Mouse (Mus musculus) left cerebral cortex, adult 8-10 months (tissue): ENCODE data around the gene Cox14. TPM values are rescaled to one million over a fixed set of nuclear protein-coding genes. Genes with fewer than 3 reads are reported as not detected.

Experiments
- DNase-seq, 2 experiments: peaks; one replicate each; pipeline ENCODE4 v3.0.0; 2022; ENCODE audit warnings: low spot score in 2 of 2
- total RNA-seq, 4 experiments: library from RNA; stranded (reverse); gene quantifications; 2 replicates each; pipeline ENCODE4 v1.2.4; 2022

Gene Cox14
- total RNA-seq, 4 experiments from 2014 or later, result 113 to 131 (median 118) TPM

- DNase-seq, result no peak
Observed at GRCm38 (mm10) chr15:99705440-99706048, 19.9 kb upstream of the Cox14 start, which contains the start of gene Gm17349. Gene Gm17349, minus strand, starts transcription at chr15:99705490.

GRCm38 (mm10) chr15:99708176-99708575 lies 17.2 kb upstream of the Cox14 start:
- no peak for DNase-seq

GRCm38 (mm10) chr15:99710221-99711190 lies 14.9 kb upstream of the Cox14 start:
- no peak for DNase-seq

DNA sequence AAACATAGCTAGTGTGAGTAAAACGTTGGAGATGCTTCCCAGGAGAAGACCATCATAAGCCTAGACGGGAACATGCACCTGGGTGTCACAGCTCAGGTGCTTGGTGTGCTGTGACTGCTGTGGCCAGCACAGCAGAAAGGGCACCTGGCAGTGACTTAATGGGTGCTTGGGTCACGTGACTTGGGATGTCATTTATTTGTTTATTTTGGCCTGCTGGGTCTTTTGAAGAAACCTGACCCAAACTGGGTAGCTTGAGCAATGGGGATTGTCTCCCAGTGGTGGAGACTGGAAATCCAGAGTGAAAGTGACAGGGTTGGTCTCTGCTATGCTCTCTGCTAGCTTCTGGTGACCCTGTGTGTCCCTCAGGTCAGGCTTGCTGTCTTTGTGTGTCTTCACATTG lies 13.9 kb upstream of the Cox14 start:
- DNase-seq, result no peak

GRCm38 (mm10) chr15:99712666-99713559 lies 12.5 kb upstream of the Cox14 start:
- no peak for DNase-seq

DNA sequence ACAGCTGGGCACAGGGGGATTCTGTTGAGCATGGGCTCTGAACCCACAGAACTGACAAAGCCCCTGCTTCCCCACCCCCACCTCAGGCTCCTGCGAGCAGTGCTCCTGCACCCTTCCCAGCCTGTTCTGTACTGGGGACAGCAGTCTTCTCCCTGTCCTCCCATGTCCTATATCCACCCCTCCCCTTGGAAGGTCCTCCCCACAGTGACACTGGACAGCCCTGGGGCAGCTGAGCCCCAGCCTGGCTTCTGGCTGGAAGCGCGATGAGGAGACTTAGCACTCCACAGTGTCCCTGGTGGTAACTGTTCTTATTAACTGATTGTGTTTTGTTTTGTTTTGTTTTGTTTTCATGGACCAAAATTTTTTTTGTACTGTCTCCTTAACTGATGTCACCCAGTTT lies 11.8 kb upstream of the Cox14 start:
- DNase-seq, result no peak

DNA sequence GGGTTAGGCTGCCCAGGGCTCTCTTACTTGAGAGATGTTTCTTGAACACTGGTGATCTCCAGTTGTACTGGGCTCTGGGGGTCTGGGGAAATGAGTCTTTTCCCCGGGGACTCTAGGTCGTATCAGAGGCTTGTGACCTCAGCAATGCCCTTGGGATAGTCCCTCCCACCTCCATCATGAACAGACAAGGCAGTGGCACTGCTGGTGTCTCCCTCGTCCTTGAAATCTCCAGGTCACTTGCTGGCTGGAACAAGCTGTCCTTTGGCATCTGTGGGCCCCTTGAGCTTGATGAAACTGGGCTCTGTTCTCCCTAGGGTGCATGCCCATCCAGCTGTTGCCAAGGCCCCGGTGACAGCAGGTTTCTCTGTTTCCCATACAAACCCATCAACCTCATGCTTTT lies 11.2 kb upstream of the Cox14 start:
- no peak for DNase-seq

- peak; percentile 69 to 87 for DNase-seq
Observed at GRCm38 (mm10) chr15:99714858-99715257, 10.6 kb upstream of the Cox14 start.

GRCm38 (mm10) chr15:99715361-99715865 lies 10.0 kb upstream of the Cox14 start:
- peak; percentile 57 to 75 for DNase-seq

DNA sequence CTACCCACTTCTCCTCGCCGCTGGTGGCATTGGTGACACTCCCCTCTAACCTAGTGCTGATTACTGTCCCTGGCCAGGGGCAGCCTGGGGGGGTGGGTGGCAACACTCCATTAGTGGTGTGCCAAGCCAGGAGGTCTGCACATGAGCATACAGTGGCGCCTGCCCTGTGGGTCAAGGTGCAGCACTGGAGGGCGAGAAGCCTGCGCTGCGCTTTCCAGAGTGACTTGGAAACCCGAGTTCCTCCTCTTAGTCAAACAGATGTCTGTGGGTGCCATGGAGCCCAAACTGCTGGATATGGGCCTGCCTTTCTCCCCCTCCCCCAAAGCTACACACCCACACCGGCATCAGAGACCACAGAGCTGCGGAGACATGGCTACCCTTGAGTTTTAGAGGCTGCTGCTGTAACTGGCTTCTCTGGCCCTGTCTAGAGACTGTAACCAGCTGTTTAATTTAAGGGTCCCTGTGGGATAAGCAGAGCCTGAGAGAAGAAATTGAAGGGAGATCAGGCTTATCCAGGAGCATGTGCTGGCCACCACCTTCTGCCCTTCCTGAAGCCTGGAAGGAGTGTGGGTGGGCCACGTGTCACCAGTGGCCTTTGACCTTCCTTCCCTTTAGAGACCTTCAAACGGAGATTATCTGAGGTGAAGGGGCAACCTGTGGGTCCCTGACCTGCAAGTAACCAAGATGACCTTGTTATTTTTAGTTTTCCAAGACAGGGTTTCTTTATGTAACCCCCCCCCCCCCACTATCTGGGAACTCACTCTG lies 9.3 kb upstream of the Cox14 start:
- DNase-seq, result no peak

DNA sequence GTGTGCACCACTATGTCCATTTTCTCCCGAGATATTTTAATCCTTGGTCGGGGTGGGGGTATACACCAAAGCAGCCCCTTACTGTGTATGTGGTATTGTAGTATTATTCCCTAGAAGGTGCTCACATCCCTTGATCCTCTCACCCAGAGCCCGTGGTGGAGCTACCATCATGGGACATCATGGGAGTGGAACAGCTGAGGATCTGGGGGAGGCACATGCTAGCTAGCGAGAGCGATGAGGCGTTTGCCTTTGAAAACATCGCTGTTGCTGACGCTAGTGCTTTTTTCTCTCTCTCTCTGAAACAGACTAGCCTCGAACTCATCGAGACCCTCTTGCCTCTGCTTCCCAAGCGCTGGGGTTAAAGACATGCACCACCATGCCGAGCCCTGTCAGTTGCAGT lies 8.6 kb upstream of the Cox14 start:
- no peak for DNase-seq

DNA sequence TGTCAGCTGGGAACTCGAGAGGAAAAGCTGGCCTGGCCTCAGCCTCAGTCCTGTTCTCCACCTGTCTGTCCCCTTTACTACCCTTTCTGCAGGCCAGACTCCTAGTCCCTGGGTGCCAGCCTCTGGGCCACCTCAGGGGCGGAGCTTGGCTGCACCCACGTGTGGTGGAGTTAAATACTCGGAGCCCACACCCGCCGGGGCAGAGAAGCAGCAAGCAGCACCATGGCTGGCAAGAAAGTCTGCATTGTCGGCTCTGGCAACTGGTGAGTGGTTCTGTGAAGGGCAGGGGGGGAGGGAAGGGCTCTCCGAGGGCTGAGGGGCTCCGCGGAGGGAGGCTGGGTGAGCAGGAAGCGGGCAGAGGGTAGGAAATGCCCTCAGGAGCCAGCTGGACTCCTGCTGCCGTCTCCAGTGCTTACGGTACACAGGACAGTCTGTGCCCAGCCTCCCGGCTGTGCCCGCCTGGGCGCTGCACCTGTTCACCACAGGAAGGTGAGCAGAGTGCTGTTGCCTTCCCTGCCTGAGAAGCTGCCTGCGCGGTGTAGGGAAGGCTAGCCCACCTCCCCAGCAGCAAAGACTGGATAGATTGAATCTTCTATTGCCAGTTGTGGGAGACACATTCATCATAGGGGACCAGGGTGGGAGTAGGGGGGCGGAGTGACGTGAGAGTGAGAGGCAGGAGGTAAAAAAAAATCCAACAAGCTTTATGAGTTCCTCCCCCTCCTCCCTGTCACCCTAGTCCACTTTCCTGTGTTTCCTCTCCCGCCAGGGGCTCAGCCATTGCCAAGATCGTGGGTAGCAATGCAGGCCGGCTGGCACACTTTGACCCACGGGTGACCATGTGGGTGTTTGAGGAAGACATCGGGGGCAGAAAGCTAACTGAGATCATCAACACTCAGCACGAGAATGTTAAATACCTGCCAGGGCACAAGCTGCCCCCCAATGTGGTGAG lies 7.8 kb upstream of the Cox14 start, which contains the start of gene Gpd1:
Gpd1 (plus strand) TSS at position 130 of the 949 bp plus-strand sequence.
- DNase-seq, result peak; percentile 56 to 80

DNA sequence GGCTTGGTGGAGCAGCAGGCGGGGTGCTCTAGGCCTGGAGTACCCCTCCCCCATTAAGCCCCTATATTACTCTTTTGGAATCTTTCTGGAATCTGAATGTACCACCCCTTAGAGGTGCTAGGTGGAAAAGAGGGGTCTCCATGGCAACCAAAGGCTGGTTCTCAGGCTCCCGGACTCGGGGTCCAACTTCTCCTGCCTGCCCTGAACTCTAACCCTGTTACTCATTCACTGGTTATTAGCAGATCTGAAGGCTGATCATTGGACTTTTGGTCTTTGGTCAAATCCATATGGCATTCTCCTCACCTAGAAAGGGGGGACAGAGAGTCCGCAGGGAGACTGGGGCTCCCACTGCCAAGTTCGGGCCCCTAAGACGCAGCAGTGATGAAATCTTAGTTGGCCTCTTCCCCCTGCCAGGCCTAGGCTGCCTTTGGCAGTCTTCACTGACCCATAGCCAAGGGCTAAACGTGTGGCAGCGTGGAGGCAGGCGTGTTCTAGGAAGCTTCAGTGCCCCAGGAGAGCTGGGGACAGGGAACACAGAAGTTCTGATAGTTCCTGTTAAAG lies 6.9 kb upstream of the Cox14 start:
- DNase-seq, result no peak

DNA sequence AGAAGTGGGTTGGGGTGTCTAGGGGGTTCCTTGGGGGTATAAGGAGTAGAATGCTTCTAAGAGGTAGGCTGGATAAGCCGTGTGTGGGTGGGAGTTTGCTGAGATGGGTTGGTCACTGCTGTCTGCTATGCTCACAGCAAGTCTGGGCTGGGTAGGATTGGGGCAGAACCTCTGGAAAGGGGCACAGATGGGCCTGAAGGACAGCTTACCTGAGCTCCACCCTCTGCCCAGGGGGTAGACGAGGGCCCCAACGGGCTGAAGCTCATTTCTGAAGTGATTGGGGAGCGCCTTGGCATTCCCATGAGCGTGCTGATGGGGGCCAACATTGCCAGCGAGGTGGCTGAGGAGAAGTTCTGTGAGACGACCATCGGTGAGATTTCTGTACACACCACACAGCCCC lies 5.6 kb upstream of the Cox14 start:
- no peak for DNase-seq

DNA sequence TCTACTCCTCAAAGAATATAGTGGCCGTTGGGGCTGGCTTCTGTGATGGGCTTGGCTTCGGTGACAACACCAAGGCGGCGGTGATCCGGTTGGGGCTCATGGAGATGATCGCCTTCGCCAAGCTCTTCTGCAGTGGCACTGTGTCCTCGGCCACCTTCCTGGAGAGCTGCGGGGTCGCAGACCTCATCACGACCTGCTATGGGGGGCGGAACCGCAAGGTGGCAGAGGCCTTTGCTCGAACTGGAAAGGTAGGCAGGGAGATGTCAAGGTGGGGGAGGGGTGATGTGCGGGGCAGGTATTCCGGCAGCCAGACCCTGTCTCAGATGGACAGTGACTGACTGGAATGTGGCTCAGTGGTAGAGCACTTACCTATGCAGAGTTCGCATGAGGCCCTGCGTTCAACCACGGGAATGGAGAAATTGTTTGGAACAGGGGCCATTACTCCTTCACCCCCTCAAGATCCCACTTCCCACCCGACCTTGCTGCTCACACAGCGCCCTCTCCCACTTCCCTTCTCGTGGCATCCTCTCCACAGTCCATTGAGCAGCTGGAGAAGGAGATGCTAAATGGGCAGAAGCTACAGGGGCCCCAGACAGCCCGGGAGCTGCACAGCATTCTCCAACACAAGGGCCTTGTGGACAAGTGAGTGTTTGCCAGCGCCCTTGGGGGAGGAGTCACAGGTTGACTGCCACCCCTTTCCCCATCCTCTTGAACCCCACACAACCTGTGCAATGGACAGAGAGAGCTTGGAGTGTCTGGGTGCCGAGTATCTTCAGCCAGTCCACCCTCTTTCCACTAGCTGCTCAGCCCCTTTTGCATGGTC lies 3.3 kb upstream of the Cox14 start:
- DNase-seq, result no peak

DNA sequence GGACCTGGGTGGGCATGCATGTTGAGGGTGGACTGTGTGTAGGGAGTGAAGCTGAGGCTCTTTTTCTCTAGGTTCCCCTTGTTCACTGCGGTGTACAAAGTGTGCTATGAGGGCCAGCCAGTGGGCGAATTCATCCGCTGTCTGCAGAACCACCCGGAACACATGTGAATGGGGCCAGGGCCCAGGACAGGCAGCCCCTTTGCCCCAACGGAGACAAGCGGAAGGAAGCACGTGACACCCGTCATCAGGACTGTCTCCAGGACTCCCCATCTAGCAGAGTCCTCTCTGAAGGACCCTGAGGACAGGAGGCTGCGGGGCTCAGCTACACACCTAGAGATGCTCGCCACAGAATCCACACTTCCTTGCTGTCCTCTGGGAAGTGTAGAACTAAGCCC lies 2.3 kb upstream of the Cox14 start:
- no peak for DNase-seq

DNA sequence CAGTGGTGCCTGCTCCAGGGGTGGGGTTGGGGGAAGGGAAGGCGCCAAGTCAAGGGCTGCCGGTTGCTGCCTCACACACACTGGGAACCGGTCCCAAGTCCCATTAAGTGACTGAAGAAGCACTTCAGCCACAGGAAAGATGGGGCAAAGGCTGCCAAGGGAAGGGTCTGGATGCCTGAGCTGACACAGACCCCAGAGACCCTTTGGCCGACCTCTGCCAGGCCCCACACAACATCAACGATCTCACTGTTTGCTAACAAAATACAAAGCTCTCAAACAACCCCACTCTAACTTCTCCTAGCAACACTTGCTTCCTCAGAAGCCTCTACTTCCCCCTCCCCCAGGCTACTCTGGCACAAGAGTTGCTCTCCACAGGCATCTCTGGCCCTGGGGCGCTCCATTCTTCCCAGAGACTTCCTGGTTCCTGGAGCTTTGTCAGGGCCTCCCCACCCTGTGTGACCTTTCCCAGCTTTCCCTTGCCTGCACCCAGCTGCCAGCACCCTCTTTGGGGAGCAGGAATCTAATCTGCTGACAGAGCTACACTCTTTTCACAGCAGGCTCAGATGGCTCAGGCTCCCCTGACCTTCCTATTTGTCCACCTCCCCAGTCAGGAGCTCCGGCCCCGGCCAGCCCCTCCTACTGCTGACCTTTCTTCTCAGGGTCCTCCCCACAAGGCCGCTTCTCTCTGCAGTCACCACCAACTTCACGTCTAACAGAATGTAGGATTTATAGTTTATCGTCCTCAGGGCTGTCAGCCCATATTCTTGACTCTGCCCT lies 1.7 kb upstream of the Cox14 start:
- DNase-seq, result peak in 1 of 2 experiments; percentile 59
